Mouse (Mus musculus) urinary bladder, postnatal 10 days (tissue): ENCODE data around the gene Mblac1.

Experiments used
- DNase-seq: peaks from one replicate; pipeline ENCODE4 v3.0.0; 2022; ENCODE audit warnings: low spot score

Gene Mblac1

GRCm38 (mm10) chr5:138193771-138194727 is at the start of gene Mblac1:
Gene Mblac1, plus strand, starts transcription at chr5:138194314.
- DNase-seq = peak; percentile 44

GRCm38 (mm10) chr5:138154390-138154789 is 39.7 kb upstream of the Mblac1 start:
- no peak for DNase-seq

- DNase-seq = no peak
Measured at GRCm38 (mm10) chr5:138155443-138155976, 38.6 kb upstream of the Mblac1 start, which contains the start of gene Zfp113. Gene Zfp113, minus strand, starts transcription at chr5:138155744.

GRCm38 (mm10) chr5:138160224-138160762 is 33.8 kb upstream of the Mblac1 start:
- no peak for DNase-seq

- peak; percentile 87 for DNase-seq
Measured at GRCm38 (mm10) chr5:138160842-138161665, 33.1 kb upstream of the Mblac1 start, which contains the start of gene Cops6. Gene Cops6, plus strand, starts transcription at chr5:138161071.

- DNase-seq = no peak
Measured at GRCm38 (mm10) chr5:138163046-138163445, 31.1 kb upstream of the Mblac1 start.

- no peak for DNase-seq
Measured at GRCm38 (mm10) chr5:138163610-138164009, 30.5 kb upstream of the Mblac1 start.

GRCm38 (mm10) chr5:138165594-138165993 is 28.5 kb upstream of the Mblac1 start:
- DNase-seq = no peak

- DNase-seq = peak; percentile 90
Measured at GRCm38 (mm10) chr5:138170936-138171561, 23.1 kb upstream of the Mblac1 start.

- peak; percentile 89 for DNase-seq
Measured at GRCm38 (mm10) chr5:138171695-138172491, 22.2 kb upstream of the Mblac1 start, which contains the start of the genes Ap4m1 and Mcm7. Gene Ap4m1, plus strand, starts transcription at chr5:138172002. Gene Mcm7, minus strand, starts transcription at chr5:138172422.

GRCm38 (mm10) chr5:138173217-138173616 is 20.9 kb upstream of the Mblac1 start:
- DNase-seq = no peak

- DNase-seq = peak; percentile 32
Measured at GRCm38 (mm10) chr5:138186950-138187638, 7.0 kb upstream of the Mblac1 start, which contains the start of the genes Taf6 and Cnpy4. Gene Taf6, minus strand, starts transcription at chr5:138187451. Gene Cnpy4, plus strand, starts transcription at chr5:138187485.

- DNase-seq = no peak
Measured at GRCm38 (mm10) chr5:138187661-138188306, 6.3 kb upstream of the Mblac1 start.

GRCm38 (mm10) chr5:138194755-138195345 is 736 bp downstream of the Mblac1 start:
- DNase-seq = no peak

GRCm38 (mm10) chr5:138195463-138195862 is 1.3 kb downstream of the Mblac1 start:
- DNase-seq = no peak

GRCm38 (mm10) chr5:138199576-138199975 is 5.5 kb downstream of the Mblac1 start:
- no peak for DNase-seq

- no peak for DNase-seq
Measured at GRCm38 (mm10) chr5:138202086-138202485, 8.0 kb downstream of the Mblac1 start.

GRCm38 (mm10) chr5:138207253-138207652 is 13.1 kb downstream of the Mblac1 start:
- DNase-seq = no peak

- no peak for DNase-seq
Measured at GRCm38 (mm10) chr5:138207873-138208272, 13.8 kb downstream of the Mblac1 start.
